Mouse (Mus musculus) G1E (cell line): ENCODE measurements around the gene Sult4a1.

Source experiments
- CTCF ChIP-seq: IDR thresholded peaks from 2 replicates; pipeline ENCODE4 v1.5.1; 2012; ENCODE audit warnings: low read depth, low read length, inconsistent platforms, mixed read lengths
- GATA1 ChIP-seq: IDR thresholded peaks from 2 replicates; pipeline ENCODE4 v1.6.1; 2012; ENCODE audit warnings: borderline replicate concordance, low read length, inconsistent platforms, mixed read lengths
- POLR2AphosphoS5 ChIP-seq: IDR thresholded peaks from 2 replicates; pipeline ENCODE4 v1.6.1; 2012; ENCODE audit warnings: low read depth, low read length, inconsistent platforms; ENCODE audit not compliant: insufficient replicate concordance
- TAL1 ChIP-seq: conservative IDR thresholded peaks from 2 replicates; pipeline ENCODE4 v1.6.1; 2012; ENCODE audit warnings: low read depth, low read length, inconsistent platforms, mixed read lengths

- TF ChIP-seq CTCF, result no peak
- no peak for TF ChIP-seq GATA1
- TF ChIP-seq TAL1, result no peak
- TF ChIP-seq POLR2AphosphoS5, result no peak
Measured at GRCm38 (mm10) chr15:84065140-84065539, 40.4 kb downstream of the Sult4a1 start, which contains the start of gene Efcab6.
